8 mouse cellular contexts compared by ENCODE assay signal in genomic region chr13:90922751-90923612, GRCm38 (mm10). TPM values are rescaled to one million over a fixed set of nuclear protein-coding genes. Genes with fewer than 3 reads are reported as not detected.
A peak's percentile ranks its signal among the peaks of the same experiment; 100 is the strongest.
DNase-seq lines count a peak whose midpoint lies in the region; ATAC-seq lines count a peak whose summit lies in the region.

Rps23 (plus strand) TSS chr13:90922958.

- intact Hi-C loops in heart, postnatal 14 days (cut with DNase I), result no loop called here

- peak; percentile 98 for ATAC-seq in forebrain, embryonic 14.5 days
- ATAC-seq in neural tube, embryonic 15.5 days (ENCODE audit: low FRiP score), result peak; percentile 98

- H3K9ac ChIP-seq in forebrain, embryonic 14.5 days (ENCODE audit: low read length), result peak within 1 kb of the TSS; percentile 95
- peak within 1 kb of the TSS; percentile 94 for H3K9ac ChIP-seq in neural tube, embryonic 15.5 days (replicated peaks)

- peak; percentile 93 for DNase-seq in ES-CJ7 (ENCODE audit: low read depth, low spot score)
- DNase-seq in cerebellum, adult 11 months, result peak; percentile 88
- DNase-seq in forebrain, embryonic 14.5 days (ENCODE audit: low spot score), result peak; percentile 97
- DNase-seq in heart, postnatal 14 days, result peak; percentile 91 to 92
- peak; percentile 90 for DNase-seq in layer of hippocampus, adult 11-12 months (ENCODE audit: low spot score)
- peak; percentile 87 to 90 for DNase-seq in lung, adult 18-20 months
- DNase-seq in testis, postnatal 14 days (ENCODE audit: low spot score), result peak; percentile 89

- peaks cover 4% of the 10 kb centered on the region; the same call in 1 of the 2 replicates for H3K4me1 ChIP-seq in forebrain, embryonic 14.5 days (ENCODE audit: control insufficient read depth, insufficient read depth, low read length)
- H3K4me1 ChIP-seq in neural tube, embryonic 15.5 days, result peaks cover 7% of the 10 kb centered on the region

- no peaks in the 10 kb centered on the region for H3K9me3 ChIP-seq in forebrain, embryonic 14.5 days (replicated peaks; ENCODE audit: control insufficient read depth, low read length)
- no peaks in the 10 kb centered on the region for H3K9me3 ChIP-seq in neural tube, embryonic 15.5 days (replicated peaks)

- H3K36me3 ChIP-seq in forebrain, embryonic 14.5 days (ENCODE audit: control insufficient read depth, insufficient read depth, low read length), result peaks cover 33% of the 10 kb centered on the region
- peaks cover 30% of the 10 kb centered on the region for H3K36me3 ChIP-seq in neural tube, embryonic 15.5 days

- H3K27me3 ChIP-seq in forebrain, embryonic 14.5 days (replicated peaks; ENCODE audit: control insufficient read depth, insufficient read depth, low read length), result no peaks in the 10 kb centered on the region
- no peaks in the 10 kb centered on the region for H3K27me3 ChIP-seq in neural tube, embryonic 15.5 days (replicated peaks)

- H3K4me3 ChIP-seq in forebrain, embryonic 14.5 days (ENCODE audit: low read depth, low read length), result peak within 1 kb of the TSS; percentile 89
- H3K4me3 ChIP-seq in neural tube, embryonic 15.5 days (replicated peaks), result peak within 1 kb of the TSS; percentile 87

- 0% methylated on average over 57 of the region's 57 CpGs for WGBS in forebrain, embryonic 14.5 days
- WGBS in neural tube, embryonic 15.5 days, result under 1% methylated on average over 57 of the region's 57 CpGs

- H3K27ac ChIP-seq in forebrain, embryonic 14.5 days (ENCODE audit: low read depth, low read length), result peak within 1 kb of the TSS; percentile 74
- H3K27ac ChIP-seq in neural tube, embryonic 15.5 days (replicated peaks), result peak within 1 kb of the TSS; percentile 84

- H3K4me2 ChIP-seq in forebrain, embryonic 14.5 days (ENCODE audit: low read length), result peak within 1 kb of the TSS; percentile 77
- H3K4me2 ChIP-seq in neural tube, embryonic 15.5 days, result peak within 1 kb of the TSS; percentile 75

RNA-seq across cellular contexts. Expression of gene Rps23, which starts in this region (rescaled TPM):
- polyA plus RNA-seq in forebrain, embryonic 14.5 days (2014; fragmentation: Nextera tagmentation; extraction: Ambion mirVana), result 146 and 210 TPM in 2 replicates
- 100 to 1,000 TPM; 165 to 185 TPM for total RNA-seq in heart, postnatal 14 days (2021)
- 107 and 127 TPM in 2 replicates for polyA plus RNA-seq in neural tube, embryonic 15.5 days (2015; fragmentation: Nextera tagmentation; extraction: Ambion mirVana)

Comparison
In these comparisons a context has a peak if more than half of its experiments do, and no peak if none do; other contexts are left out.
1. Peak in every context shown above with its lines: DNase-seq, ATAC-seq, H3K4me3 ChIP-seq and H3K27ac ChIP-seq.